Mouse (Mus musculus) spleen, adult 2 months (tissue): ENCODE results near the gene Rd3. TPM values are rescaled to one million over a fixed set of nuclear protein-coding genes. Genes with fewer than 3 reads are reported as not detected.

Experiments used
- DNase-seq, 2 experiments: peaks; one replicate each; pipeline versions ENCODE4 v3.0.0 to v3.0.0-alpha.2; 2012 to 2021; ENCODE audit warnings: low spot score in 2 of 2, low read depth in 1 of 2
- H3K27ac ChIP-seq: fragments of 200-500 bp; 2 replicates; pipeline ENCODE4 v1.5.1; 2012; ENCODE audit warnings: low read length, inconsistent platforms; ENCODE audit not compliant: insufficient read depth
- H3K27me3 ChIP-seq: fragments of 200-500 bp; 2 replicates; pipeline ENCODE4 v1.6.1; 2012; ENCODE audit warnings: mild to moderate bottlenecking, moderate library complexity, low read length, inconsistent platforms; ENCODE audit not compliant: control insufficient read depth, insufficient read depth
- H3K36me3 ChIP-seq: fragments of 200-500 bp; 2 replicates; pipeline ENCODE4 v1.6.1; 2012; ENCODE audit warnings: mild to moderate bottlenecking, low read length, inconsistent platforms; ENCODE audit not compliant: control insufficient read depth, insufficient read depth
- H3K4me1 ChIP-seq: fragments of 200-500 bp; 2 replicates; pipeline ENCODE4 v1.6.1; 2011; ENCODE audit warnings: inconsistent platforms; ENCODE audit not compliant: control insufficient read depth, insufficient read depth, insufficient read length
- H3K4me3 ChIP-seq: fragments of 200-500 bp; 2 replicates; pipeline ENCODE4 v1.5.1; 2011; ENCODE audit warnings: mild to moderate bottlenecking, inconsistent platforms; ENCODE audit not compliant: insufficient read depth, insufficient read length; ENCODE audit errors: extremely low read depth
- CTCF ChIP-seq: fragments of 200-500 bp; IDR thresholded peaks from 2 replicates; pipeline ENCODE4 v1.5.1; 2011; ENCODE audit warnings: mild to moderate bottlenecking, inconsistent platforms; ENCODE audit not compliant: insufficient read depth, insufficient read length, insufficient replicate concordance; ENCODE audit errors: extremely low read depth
- POLR2A ChIP-seq: fragments of 200-500 bp; IDR thresholded peaks from 2 replicates; pipeline ENCODE4 v1.6.1; 2011; ENCODE audit warnings: low read depth, low read length, inconsistent platforms
- WGBS: fragments of 180-500 bp; shearing (Covaris S2); methylation state at CpG from one replicate; pipeline ENCODE4 v1.1.7; 2018; 5-methylcytosine and 5-hydroxymethylcytosine counted together
- polyA plus RNA-seq: library from polyadenylated mRNA; depleted of rRNA; stranded (reverse); fragments of >200 nt; gene quantifications from 2 replicates; pipeline ENCODE4 v1.2.3, GENCODE M21; 2012

The Rd3 gene
- polyA plus RNA-seq, 1 experiment = 0.29 TPM

DNA sequence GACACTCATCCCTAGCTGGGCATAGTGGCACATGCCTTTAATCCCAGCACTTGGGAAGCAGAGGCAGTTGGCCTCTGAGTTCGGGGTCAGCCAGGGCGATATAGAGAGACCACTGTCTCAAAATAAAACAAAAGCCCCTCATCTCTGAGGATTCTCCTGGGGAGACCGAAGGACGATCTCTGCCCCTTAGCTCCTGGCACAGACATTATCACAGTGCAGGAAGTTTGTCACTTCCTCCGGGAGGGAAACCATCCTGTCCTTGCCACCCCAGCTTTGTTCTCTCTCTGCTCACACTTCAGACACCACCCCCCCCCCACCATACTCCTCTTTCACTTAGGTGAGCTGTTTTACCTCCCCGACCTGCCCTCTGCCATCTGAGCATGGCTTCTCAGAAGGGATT lies 33.5 kb upstream of the Rd3 start:
- TF ChIP-seq POLR2A (no peak), CTCF (no peak)
- Histone ChIP-seq H3K27me3 (no peaks in the 10 kb centered on the region), H3K27ac (no peak overlapping the region), H3K4me1 (peaks cover 3% of the 10 kb centered on the region; the same call in 1 of the 2 replicates), H3K36me3 (no peaks in the 10 kb centered on the region), H3K4me3 (no peak overlapping the region)
- DNase-seq = no peak
- WGBS = 46% methylated on average over 6 of the region's 6 CpGs

DNA sequence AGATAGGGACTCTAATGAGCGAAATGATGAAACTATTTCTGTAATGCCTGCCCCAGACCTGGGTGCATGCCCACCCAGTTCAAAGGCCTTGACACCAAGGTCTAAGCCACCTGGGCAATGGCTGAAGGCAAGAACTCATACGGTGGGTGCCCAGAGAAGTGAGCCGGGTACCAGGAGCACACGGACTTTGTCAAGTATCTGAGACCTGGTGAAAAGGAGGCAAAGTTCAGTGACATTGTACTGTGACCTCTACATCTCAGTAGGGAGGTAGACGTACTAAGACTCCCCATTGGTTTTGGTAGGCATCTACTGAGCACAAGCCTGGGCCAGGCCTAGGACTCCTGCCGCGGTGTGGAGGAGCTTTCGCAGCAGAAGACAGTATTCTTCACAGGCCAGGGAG lies 31.8 kb upstream of the Rd3 start:
- Histone ChIP-seq H3K36me3 (no peaks in the 10 kb centered on the region), H3K4me3 (no peak overlapping the region), H3K27ac (no peak overlapping the region), H3K4me1 (peaks cover 3% of the 10 kb centered on the region; the same call in 1 of the 2 replicates), H3K27me3 (no peaks in the 10 kb centered on the region)
- WGBS = 95% methylated on average over 8 of the region's 8 CpGs
- DNase-seq = no peak
- TF ChIP-seq POLR2A = no peak

DNA sequence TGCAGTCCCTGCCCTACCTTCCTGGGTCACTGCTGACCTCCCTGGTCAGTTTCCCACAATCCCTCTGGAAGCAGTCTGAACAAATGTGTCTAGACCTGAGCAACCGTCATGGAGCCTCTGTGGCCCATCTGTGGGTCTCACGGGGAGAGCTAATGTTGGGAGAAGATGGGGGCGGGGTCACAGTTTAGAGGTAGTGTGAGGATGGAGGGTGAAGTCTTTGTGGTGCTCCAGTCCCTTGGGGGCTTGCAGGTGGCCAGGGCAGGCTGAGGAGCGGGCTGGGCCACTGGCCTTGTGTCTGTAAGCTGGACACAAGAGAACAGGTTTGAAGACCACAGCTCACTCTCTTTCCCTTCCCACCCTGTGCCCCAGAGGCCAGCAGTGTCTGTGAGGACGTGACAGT lies 31.4 kb upstream of the Rd3 start:
- WGBS = 72% methylated on average over 5 of the region's 5 CpGs

DNA sequence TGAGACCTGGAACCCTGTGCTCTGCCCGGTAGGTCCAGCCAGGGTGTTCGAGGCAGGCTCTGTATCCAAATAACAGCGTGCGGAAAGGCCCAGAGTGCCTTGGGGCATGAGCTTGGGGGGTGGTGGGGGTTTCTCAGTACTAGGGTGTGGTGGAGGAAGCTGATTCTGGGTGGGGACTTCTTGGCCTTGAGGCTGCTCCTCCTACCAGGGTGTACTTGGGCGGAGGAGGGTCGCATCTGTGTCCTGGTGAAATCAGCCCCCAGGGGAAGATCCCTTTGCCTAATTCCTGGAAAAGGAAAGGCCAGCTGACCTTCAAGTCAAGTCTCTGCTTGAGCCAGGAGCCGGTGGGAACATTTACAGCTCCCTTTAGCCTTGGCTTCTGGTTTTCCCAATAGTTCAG lies 30.9 kb upstream of the Rd3 start:
- Histone ChIP-seq H3K27me3 (no peaks in the 10 kb centered on the region), H3K4me3 (no peak overlapping the region), H3K27ac (no peak overlapping the region), H3K36me3 (no peaks in the 10 kb centered on the region), H3K4me1 (peaks cover 3% of the 10 kb centered on the region; the same call in 1 of the 2 replicates)
- 80% methylated on average over 7 of the region's 7 CpGs for WGBS
- no peak for DNase-seq
- TF ChIP-seq POLR2A = no peak
- no peak for TF ChIP-seq CTCF

More for the DNA sequence above, 31.4 kb upstream of the Rd3 start:
- H3K4me3 ChIP-seq = no peak overlapping the region
- no peaks in the 10 kb centered on the region for H3K36me3 ChIP-seq
- H3K27me3 ChIP-seq = no peaks in the 10 kb centered on the region
- peaks cover 3% of the 10 kb centered on the region; the same call in 1 of the 2 replicates for H3K4me1 ChIP-seq
- no peak overlapping the region for H3K27ac ChIP-seq
- no peak for DNase-seq
- TF ChIP-seq CTCF (no peak), POLR2A (no peak)

DNA sequence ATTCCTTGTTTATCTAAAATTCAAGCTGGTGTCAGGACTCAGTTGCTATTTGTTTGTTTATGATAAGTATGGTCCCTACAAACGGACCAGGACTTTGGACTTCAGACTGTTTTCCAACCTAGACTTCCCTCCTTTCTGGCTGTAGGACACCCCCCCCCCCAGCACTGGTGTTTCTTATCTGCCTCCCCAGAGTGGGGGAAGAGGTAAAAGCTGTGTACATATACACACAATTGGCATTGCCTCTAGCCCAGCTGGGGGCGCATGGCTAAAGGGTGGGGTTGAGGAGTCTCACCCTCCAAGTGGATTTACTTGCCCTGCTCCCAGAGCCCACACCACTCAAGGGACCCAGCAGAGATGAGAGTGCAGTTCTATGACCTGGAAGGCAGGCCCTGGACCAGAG lies 30.3 kb upstream of the Rd3 start:
- H3K27me3 ChIP-seq = no peaks in the 10 kb centered on the region
- H3K4me1 ChIP-seq = peaks cover 3% of the 10 kb centered on the region; the same call in 1 of the 2 replicates
- no peak overlapping the region for H3K4me3 ChIP-seq
- H3K27ac ChIP-seq = no peak overlapping the region
- no peaks in the 10 kb centered on the region for H3K36me3 ChIP-seq
- 91% methylated on average over 2 of the region's 2 CpGs for WGBS
- DNase-seq = no peak
- TF ChIP-seq POLR2A (no peak), CTCF (no peak)

DNA sequence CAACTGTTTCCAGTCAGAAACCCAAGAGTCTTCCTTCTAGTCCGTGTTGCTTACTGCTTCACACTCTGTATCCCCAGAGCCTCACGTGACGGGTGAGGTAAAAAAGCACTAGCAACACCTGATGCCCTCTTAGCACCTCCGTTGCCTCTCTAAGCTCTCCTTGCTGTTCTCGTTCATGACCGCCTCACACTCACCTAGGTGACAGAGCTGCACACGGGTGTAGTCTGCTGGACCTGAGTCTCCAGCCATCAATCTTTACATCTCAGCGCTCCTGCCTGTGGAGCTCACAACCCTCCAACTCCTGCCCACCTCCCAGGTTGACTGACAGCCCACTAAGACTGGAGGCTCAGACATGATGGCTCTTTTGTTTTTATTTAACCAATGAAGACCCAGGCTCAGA lies 29.4 kb upstream of the Rd3 start:
- H3K27ac ChIP-seq = no peak overlapping the region
- H3K36me3 ChIP-seq = no peaks in the 10 kb centered on the region
- H3K4me1 ChIP-seq = peaks cover 3% of the 10 kb centered on the region; the same call in 1 of the 2 replicates
- no peak for DNase-seq
- no peaks in the 10 kb centered on the region for H3K27me3 ChIP-seq
- H3K4me3 ChIP-seq = no peak overlapping the region
- 87% methylated on average over 8 of the region's 8 CpGs for WGBS
- no peak for TF ChIP-seq POLR2A
- TF ChIP-seq CTCF = no peak

DNA sequence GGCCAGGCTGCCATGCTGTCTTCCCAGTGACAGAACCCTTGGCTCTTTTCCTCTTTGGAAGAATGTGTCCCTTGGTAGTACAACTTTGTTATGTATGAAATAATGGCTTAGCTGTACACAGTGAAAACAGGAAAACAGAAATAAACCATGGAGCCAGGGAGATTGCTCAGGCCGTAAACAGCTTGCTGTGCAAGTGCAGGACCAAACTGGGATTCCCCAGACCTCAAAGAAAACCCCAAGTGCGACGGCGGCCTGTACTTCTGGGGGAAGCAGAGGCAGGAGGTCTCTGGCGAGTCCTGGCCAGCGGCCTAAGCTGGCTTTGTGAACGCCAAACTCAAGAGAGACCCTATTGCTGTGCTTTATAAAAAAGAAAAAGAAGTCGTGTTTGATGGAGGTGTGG lies 28.6 kb upstream of the Rd3 start:
- Histone ChIP-seq H3K4me3 (no peak overlapping the region), H3K27me3 (no peaks in the 10 kb centered on the region), H3K4me1 (peaks cover 3% of the 10 kb centered on the region; the same call in 1 of the 2 replicates), H3K27ac (no peak overlapping the region), H3K36me3 (no peaks in the 10 kb centered on the region)
- WGBS = 68% methylated on average over 8 of the region's 8 CpGs
- DNase-seq = no peak
- TF ChIP-seq CTCF (no peak), POLR2A (no peak)

DNA sequence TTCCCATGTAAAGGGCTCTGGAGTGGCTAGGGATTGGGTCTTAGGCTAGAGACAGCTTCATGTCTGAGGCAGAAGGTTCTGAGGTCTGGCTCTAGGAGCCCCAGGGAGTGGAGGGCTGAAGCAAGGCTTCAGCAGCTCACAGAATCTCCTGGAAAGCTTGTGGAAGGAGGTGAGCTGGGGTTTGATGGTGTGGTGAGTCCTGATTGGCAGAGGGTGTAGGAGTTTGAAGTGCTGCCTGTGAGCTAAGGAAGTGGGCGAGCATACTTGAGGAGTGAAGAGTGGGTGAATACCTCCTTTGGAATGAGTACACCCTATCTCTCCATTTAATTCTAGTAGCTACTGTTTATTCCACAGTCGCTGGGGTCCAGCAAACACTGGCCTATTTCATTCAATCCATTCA lies 26.6 kb upstream of the Rd3 start:
- no peak overlapping the region for H3K27ac ChIP-seq
- WGBS = 72% methylated on average over 2 of the region's 2 CpGs
- TF ChIP-seq POLR2A = no peak
- H3K4me1 ChIP-seq = peaks cover 12% of the 10 kb centered on the region; the same call in 1 of the 2 replicates
- H3K27me3 ChIP-seq = no peaks in the 10 kb centered on the region
- H3K4me3 ChIP-seq = no peak overlapping the region
- no peak for DNase-seq
- no peaks in the 10 kb centered on the region for H3K36me3 ChIP-seq
